Mouse (Mus musculus) hindbrain, embryonic 14.5 days (tissue): ENCODE measurements at regions not wholly inside any gene's neighbourhood (a gene's known extent, or its start where the extent isn't known, plus 50 kb on each side); places are given as distances from the start of the nearest gene placed in this dataset.
A peak's percentile ranks its signal among the peaks of the same experiment; 100 is the strongest.

ENCODE experiments used
- ATAC-seq: fragments of 200-750 bp; cut with Nextera tagmentation; 2 replicates; pipeline ENCODE4 v1.8.0; 2017; ENCODE audit warnings: moderate number of reproducible peaks, mild to moderate bottlenecking, moderate TSS enrichment, moderate library complexity; ENCODE audit not compliant: low FRiP score
- DNase-seq: peaks from one replicate; pipeline ENCODE4 v3.0.0-alpha.2; 2015; ENCODE audit warnings: low spot score
- H3K27ac ChIP-seq: fragments of 300-500 bp; sonication (generic); 2 replicates; pipeline ENCODE4 v1.5.1; 2014; ENCODE audit warnings: mild to moderate bottlenecking, moderate library complexity
- H3K27me3 ChIP-seq: fragments of 300-500 bp; sonication (generic); 2 replicates; pipeline ENCODE4 v1.6.1; 2014; ENCODE audit warnings: mild to moderate bottlenecking, low read length, mixed read lengths; ENCODE audit not compliant: control insufficient read depth, insufficient read depth
- H3K36me3 ChIP-seq: fragments of 300-500 bp; sonication (generic); replicated peaks from 2 replicates; pipeline ENCODE4 v1.6.1; 2014; ENCODE audit not compliant: control insufficient read depth, insufficient read depth
- H3K4me1 ChIP-seq: fragments of 300-500 bp; sonication (generic); replicated peaks from 2 replicates; pipeline ENCODE4 v1.6.1; 2014; ENCODE audit warnings: antibody characterized with exemption, low read length, mixed read lengths; ENCODE audit not compliant: control insufficient read depth, insufficient read depth
- H3K4me2 ChIP-seq: fragments of 300-500 bp; sonication (generic); replicated peaks from 2 replicates; pipeline ENCODE4 v1.6.1; 2014; ENCODE audit warnings: mild to moderate bottlenecking, moderate library complexity
- H3K4me3 ChIP-seq: fragments of 300-500 bp; sonication (generic); replicated peaks from 2 replicates; pipeline ENCODE4 v1.5.1; 2014; ENCODE audit warnings: mild to moderate bottlenecking, low read length
- H3K9ac ChIP-seq: fragments of 300-500 bp; sonication (generic); 2 replicates; pipeline ENCODE4 v1.6.1; 2014
- H3K9me3 ChIP-seq: fragments of 300-500 bp; sonication (generic); 2 replicates; pipeline ENCODE4 v1.6.1; 2016; ENCODE audit warnings: low read length; ENCODE audit not compliant: control insufficient read depth
- WGBS: fragments of 180-500 bp; shearing (Covaris S2); extraction: QIAGEN DNeasy Blood & Tissue Kit; methylation state at CpG from one replicate; pipeline ENCODE4 v1.1.7; 2014; 5-methylcytosine and 5-hydroxymethylcytosine counted together

DNA sequence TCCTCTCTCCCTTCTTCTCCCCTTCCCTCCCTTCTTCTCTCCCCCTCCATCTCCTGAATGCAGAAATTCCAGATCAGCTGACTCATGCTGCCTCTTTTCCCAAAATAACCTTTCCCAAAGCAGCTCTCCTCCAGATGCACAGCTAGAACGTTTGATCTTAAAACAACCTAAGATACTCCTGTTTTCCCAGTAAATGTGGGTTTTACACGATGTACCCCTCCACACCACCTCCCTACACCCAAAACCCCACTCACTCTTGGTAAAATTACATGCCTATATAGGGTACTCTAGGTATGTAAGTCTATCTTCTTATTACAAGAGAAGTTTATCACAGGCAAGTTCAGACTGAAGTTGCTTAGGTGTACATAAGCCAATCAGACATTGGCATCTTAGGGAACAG, 155.2 kb upstream of the Tox3 start:
- no peaks in the 10 kb centered on the region for H3K27me3 ChIP-seq
- no peaks in the 10 kb centered on the region; the same call in 1 of the 2 replicates for H3K4me1 ChIP-seq
- WGBS, result 69% methylated on average over 2 of the region's 2 CpGs
- H3K9ac ChIP-seq, result no peak overlapping the region
- H3K9me3 ChIP-seq, result no peaks in the 10 kb centered on the region
- H3K36me3 ChIP-seq, result no peaks in the 10 kb centered on the region
- no peak overlapping the region for H3K4me3 ChIP-seq
- ATAC-seq, result no peak
- H3K4me2 ChIP-seq, result no peak overlapping the region
- H3K27ac ChIP-seq, result no peak overlapping the region
- no peak for DNase-seq

DNA sequence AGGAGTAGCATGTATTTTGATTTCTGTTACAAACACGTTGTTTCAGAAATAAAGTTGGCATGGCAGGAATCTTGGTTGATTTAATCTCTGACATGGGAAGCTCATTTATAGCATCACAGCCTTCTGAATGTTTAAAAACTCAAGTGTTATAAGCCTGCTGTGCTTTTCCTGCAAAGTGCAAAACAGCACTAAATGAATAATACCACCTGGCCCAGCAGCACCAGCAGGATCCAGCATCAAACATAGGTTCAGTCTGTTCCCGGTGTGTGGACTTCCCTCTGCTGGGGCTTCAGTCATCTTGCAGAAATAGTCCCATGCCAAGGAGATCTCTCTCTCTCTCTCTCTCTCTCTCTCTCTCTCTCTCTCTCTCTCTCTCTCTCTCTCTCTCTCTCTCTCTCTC, 154.7 kb upstream of the Tox3 start:
- Histone ChIP-seq H3K27me3 (no peaks in the 10 kb centered on the region), H3K27ac (no peak overlapping the region), H3K9ac (no peak overlapping the region), H3K4me2 (no peak overlapping the region), H3K9me3 (no peaks in the 10 kb centered on the region), H3K4me1 (no peaks in the 10 kb centered on the region; the same call in 1 of the 2 replicates), H3K36me3 (no peaks in the 10 kb centered on the region), H3K4me3 (no peak overlapping the region)
- WGBS, result 75% methylated on average over 2 of the region's 2 CpGs
- DNase-seq (no peak), ATAC-seq (no peak)

DNA sequence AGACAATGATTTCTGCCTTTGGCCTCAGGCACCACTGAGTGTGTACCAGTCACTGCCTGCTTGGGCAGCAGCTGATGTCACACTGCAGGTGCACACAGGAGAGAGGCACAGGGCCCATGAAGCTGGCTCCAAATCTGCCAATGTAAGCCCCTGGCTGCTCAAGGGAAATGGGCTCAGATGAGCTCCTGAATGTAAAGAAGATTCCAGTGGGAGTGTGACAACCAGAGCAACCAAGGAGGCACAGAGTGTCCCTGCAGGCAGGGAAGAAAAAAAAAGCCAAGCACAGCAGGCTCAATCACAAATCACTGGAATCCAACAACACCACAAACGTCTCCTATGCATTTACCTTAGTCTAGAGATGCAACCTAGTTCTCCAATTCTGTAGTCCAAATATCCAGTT, 151.2 kb upstream of the Tox3 start:
- no peak overlapping the region for H3K4me3 ChIP-seq
- H3K9ac ChIP-seq, result no peak overlapping the region
- H3K4me1 ChIP-seq, result peaks cover 27% of the 10 kb centered on the region
- DNase-seq (no peak), ATAC-seq (no peak)
- no peaks in the 10 kb centered on the region for H3K27me3 ChIP-seq
- WGBS, result 46% methylated on average over 1 of the region's 1 CpGs
- H3K4me2 ChIP-seq, result no peak overlapping the region
- 0 out of 2 replicates have a peak overlapping the region, but pooled peaks have one; percentile 18 for H3K27ac ChIP-seq
- H3K36me3 ChIP-seq, result no peaks in the 10 kb centered on the region
- no peaks in the 10 kb centered on the region for H3K9me3 ChIP-seq

DNA sequence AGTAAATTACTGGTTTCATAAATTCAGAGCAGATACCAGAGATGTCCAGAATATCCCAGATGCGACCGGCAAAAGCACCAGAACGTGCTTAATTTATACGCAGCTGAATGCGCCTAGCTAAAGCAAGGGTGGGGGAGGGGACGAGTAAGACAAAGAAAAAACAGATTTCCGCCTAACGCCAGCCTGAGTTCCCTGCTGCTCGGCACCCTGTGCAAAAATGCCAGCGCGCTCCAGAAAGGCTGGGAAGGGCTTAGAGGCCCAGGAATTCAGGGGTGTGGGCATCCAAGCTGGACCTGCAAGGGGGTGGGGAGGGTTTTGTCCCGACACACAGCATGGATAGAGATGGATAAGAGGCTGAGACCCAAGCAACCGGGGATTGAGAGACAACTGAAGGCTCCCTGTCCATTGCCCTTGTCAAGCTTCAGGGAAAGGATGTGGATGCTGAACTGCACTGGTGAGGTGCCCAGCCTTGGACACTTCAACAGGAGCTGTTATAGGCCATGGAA, 148.6 kb upstream of the Tox3 start:
- ATAC-seq, result peak; percentile 68; the same call in 1 of the 2 replicates
- WGBS, result under 1% methylated on average over 13 of the region's 13 CpGs

DNA sequence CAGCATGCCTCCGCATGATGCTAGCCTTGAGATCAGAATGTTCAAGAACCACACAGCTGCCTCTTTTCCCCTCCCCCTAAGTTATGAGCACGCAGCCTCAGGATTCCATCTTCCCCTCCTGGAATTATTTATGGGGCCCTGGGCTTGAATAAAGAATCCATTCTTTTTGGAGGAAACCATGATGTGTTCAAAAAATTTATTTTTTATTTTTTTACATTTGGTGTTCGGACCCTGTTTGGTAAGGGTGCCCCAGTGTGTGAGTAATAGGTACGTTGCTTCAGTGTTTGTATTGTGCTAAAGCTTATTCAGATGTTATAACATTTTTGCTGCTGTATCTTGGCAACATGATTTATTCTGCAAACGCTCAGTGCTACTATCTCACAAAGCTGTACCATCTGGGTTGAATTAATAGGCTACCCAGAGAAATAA, 147.8 kb upstream of the Tox3 start:
- H3K4me2 ChIP-seq, result peak overlapping the region; percentile 50; the same call in 1 of the 2 replicates
- H3K4me3 ChIP-seq, result no peak overlapping the region
- peak overlapping the region; percentile 92 for H3K27ac ChIP-seq
- ATAC-seq (peak; percentile 59; the same call in 1 of the 2 replicates), DNase-seq (peak; percentile 69)
- no peaks in the 10 kb centered on the region for H3K36me3 ChIP-seq
- WGBS, result 10% methylated on average over 5 of the region's 5 CpGs
- H3K27me3 ChIP-seq, result no peaks in the 10 kb centered on the region
- no peak overlapping the region for H3K9ac ChIP-seq
- no peaks in the 10 kb centered on the region for H3K9me3 ChIP-seq
- peaks cover 42% of the 10 kb centered on the region for H3K4me1 ChIP-seq

More for the DNA sequence above, 148.6 kb upstream of the Tox3 start:
- Histone ChIP-seq H3K9me3 (no peaks in the 10 kb centered on the region), H3K36me3 (no peaks in the 10 kb centered on the region), H3K27me3 (no peaks in the 10 kb centered on the region), H3K4me1 (peaks cover 39% of the 10 kb centered on the region), H3K9ac (peak overlapping the region; percentile 49), H3K27ac (peak overlapping the region; percentile 92), H3K4me3 (peak overlapping the region; percentile 17; the same call in 1 of the 2 replicates), H3K4me2 (peak overlapping the region; percentile 50)
- DNase-seq, result peak; percentile 81

DNA sequence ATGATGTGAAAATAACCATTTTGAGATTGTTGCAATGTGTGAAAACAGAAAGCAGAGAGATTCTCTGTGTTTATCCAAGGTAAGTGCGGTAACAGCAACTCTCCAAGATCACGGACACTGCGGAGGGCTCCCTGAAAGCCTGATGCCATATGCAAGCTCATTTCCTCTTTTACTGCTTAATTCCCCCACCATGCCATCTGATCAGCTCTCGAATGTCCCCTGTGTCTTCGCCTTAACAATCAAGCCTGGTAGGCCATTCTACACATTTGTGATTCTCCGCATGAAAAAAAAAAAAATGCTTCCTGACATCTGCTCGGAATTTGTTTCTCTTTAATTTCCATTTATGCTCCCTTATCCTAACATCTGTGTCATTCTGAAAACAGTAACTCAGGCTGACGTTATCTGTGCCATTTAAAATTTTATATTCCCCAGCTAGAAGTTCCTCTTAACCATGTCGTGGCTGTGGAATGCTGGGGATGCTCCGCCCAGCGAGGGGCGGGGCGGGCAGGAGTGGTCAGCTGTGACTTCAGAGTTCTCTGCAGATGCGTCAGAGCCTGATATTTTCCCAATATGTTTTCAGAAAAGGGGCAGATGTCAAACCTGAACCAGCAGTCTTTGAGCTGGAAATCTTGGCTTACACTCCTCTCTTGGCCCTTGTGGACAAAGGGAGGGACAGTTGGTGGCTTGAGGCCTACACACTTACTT, 144.5 kb upstream of the Tox3 start:
- H3K9ac ChIP-seq, result no peak overlapping the region
- ATAC-seq, result no peak

DNA sequence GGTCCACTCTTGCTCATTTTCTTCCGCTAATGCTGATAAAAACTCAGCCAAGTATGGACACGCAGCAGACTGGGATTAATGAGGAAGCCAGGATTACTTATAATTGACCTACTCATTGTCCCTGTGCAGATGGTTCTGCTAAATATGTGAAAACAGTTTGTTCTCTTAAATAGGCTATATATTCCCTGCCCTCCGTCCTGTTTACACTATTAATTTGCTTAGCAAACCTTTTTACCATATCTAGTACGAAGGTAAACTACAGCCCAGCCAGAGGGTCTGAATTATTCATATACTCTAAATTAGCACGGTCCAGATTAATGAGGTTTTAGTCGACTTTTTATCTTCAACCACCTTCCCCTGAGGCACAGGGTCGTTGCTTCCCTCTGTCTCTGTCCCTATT, 143.5 kb upstream of the Tox3 start:
- 34% methylated on average over 7 of the region's 7 CpGs for WGBS
- no peak overlapping the region for H3K4me3 ChIP-seq
- H3K27me3 ChIP-seq, result no peaks in the 10 kb centered on the region
- H3K4me1 ChIP-seq, result peaks cover 32% of the 10 kb centered on the region
- DNase-seq (no peak), ATAC-seq (no peak)
- H3K27ac ChIP-seq, result no peak overlapping the region
- H3K9ac ChIP-seq, result no peak overlapping the region
- no peaks in the 10 kb centered on the region for H3K9me3 ChIP-seq
- no peak overlapping the region for H3K4me2 ChIP-seq
- H3K36me3 ChIP-seq, result no peaks in the 10 kb centered on the region

More for the DNA sequence above, 144.5 kb upstream of the Tox3 start:
- no peak overlapping the region for H3K4me3 ChIP-seq
- no peaks in the 10 kb centered on the region for H3K9me3 ChIP-seq
- DNase-seq, result peak; percentile 40
- 43% methylated on average over 14 of the region's 14 CpGs for WGBS
- no peak overlapping the region for H3K4me2 ChIP-seq
- H3K27me3 ChIP-seq, result no peaks in the 10 kb centered on the region
- H3K27ac ChIP-seq, result peak overlapping the region; percentile 14; the same call in 1 of the 2 replicates
- peaks cover 42% of the 10 kb centered on the region for H3K4me1 ChIP-seq
- no peaks in the 10 kb centered on the region for H3K36me3 ChIP-seq

DNA sequence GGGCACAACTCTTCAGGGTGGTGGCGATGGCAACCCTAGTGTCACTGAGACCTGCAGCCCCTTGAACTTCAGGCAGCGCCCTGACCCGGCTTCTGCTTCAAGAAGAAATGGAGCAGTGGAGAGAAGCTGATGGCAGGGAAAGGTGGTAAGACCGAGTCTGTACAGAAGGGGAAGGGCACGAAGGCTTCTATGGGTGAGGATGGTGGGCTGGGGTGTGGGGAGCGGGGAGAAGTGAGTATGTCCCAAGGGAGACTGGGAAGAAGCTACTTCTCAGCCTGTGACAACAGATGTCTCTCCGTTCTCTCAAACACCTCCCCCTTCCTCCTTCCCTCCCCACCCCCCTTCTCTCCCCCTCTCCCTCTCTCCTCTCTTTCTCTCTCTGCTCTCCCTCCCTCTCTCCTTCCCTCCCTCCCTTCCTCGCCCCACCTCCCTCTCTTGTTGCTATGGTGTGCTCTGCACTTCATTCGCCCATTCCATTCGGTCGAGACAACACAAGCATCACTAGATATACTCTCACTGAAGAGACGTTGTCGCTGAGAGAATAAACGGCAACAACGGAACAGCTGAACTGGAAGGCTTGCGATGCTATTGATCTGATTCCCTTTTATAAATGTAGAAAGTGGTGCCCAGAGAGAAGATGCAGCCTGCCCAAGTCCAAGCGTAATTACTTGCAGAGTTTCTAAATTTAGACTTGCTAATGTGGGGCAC, 142.7 kb upstream of the Tox3 start:
- Histone ChIP-seq H3K27ac (no peak overlapping the region), H3K36me3 (no peaks in the 10 kb centered on the region), H3K27me3 (no peaks in the 10 kb centered on the region), H3K9me3 (no peaks in the 10 kb centered on the region), H3K4me2 (peak overlapping the region; percentile 13; the same call in 1 of the 2 replicates), H3K9ac (no peak overlapping the region), H3K4me3 (no peak overlapping the region), H3K4me1 (peaks cover 24% of the 10 kb centered on the region)
- DNase-seq (no peak), ATAC-seq (no peak)
- WGBS, result 48% methylated on average over 17 of the region's 17 CpGs

DNA sequence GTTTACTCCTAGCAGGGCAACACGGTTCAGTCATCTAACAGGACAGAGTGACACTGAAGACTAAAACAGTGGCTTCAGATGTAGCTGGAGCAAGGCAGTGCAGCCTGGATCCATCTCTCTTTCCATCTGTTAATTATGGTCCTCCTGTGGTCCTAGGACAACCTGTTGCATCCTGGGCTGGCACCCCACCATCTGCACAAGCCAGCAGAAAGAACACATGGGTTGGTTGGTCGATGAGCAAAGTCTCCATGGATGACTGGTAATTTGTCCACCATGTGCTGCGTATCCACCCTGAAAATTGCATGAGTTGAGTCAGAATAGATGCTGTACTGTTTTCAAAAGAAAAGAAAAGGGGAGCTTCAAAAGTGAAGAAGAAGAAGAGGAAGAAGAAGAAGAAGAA, 138.4 kb upstream of the Tox3 start:
- no peak overlapping the region for H3K9ac ChIP-seq
- H3K4me2 ChIP-seq, result no peak overlapping the region
- no peak for DNase-seq
- H3K27ac ChIP-seq, result no peak overlapping the region
- H3K9me3 ChIP-seq, result no peaks in the 10 kb centered on the region
- H3K4me3 ChIP-seq, result no peak overlapping the region
- H3K36me3 ChIP-seq, result no peaks in the 10 kb centered on the region
- ATAC-seq, result no peak
- WGBS, result 86% methylated on average over 3 of the region's 3 CpGs
- H3K27me3 ChIP-seq, result no peaks in the 10 kb centered on the region
- 0 out of 2 replicates have a peak, but pooled peaks cover 2% of the 10 kb centered on the region for H3K4me1 ChIP-seq
